Mouse (Mus musculus): ENCODE measurements around the gene Serpinb1a.

The Serpinb1a gene

DNA sequence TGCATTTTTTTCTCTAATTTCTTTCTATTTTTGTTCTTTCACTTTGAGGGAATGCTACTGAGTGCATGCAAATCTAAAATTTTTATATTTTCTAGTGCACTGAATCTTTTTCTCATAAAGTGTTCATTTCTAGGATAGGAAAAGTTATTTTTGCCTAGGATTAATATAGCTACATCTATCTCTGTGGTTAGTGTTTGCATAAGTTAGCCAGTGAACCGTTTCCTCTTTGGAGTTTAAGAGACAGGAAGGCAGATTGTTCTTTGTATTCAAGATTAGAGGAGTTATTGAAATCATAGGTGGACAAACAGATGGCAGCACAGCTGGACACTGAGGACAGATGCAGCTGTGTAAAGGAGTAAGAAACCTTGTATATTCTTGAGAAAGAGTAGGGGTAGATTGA lies 11.7 kb downstream of the Serpinb1a start:
- no peak for DNase-seq (ENCODE audit: low read depth, low spot score)

DNA sequence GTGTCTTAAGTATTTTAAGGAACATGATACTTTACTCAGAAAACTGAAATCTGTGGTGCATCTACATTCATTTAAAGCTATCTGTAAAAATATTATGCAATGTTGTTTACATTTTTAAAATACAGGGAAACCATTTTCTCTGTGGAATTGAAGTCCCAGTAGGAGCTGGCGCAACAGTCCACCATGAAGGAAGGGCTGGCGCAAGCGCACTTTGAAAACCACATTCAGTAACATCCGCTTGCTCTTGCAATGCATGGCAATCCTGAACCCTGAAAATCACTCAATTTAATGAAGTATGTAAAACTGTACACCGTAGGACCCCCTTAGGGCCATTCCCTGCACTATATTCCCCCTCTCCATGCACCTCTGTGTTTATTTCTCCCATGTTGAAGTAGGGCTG lies 16.5 kb downstream of the Serpinb1a start:
- DNase-seq (ENCODE audit: low read depth, low spot score): no peak

DNA sequence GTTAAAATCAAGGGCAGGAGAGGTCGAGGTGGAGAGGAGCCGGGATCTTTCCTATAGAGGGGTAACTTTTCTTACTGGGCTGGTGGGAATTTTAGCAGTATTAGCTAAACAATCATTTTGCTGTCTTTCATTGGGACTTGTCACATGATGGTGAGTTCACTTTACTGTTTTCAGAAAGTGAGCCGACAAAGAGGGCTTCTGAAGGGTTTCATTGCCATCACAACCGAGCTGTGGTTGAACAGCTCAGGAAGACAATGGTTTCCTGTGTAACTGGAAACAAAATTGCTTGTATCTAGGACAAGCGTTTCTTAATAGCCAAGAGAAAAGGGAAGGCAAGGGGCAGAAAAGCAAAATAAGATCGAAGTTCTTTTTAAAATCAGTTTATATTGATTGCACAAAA lies 17.7 kb downstream of the Serpinb1a start:
- DNase-seq (ENCODE audit: low read depth, low spot score): no peak

DNA sequence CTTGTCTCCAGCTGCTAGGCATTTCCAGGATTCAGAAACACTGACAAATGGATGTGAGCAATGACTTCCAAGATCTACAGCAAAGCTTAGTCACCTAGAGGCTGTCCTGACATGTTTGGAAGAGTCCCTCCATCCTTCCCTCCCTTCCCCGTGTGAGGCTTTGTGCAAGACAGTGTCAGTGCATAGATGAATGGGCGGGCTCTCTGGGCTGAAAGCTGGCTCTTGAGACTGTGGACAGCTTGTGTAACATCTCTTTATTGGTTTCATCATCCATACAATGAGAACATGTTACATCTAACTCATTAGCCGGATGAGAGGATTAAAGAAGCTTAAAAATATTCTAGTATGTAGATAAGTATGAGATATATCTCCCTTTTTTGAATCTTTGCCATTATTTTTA lies 18.2 kb downstream of the Serpinb1a start:
- no peak for DNase-seq (ENCODE audit: low read depth, low spot score)

DNA sequence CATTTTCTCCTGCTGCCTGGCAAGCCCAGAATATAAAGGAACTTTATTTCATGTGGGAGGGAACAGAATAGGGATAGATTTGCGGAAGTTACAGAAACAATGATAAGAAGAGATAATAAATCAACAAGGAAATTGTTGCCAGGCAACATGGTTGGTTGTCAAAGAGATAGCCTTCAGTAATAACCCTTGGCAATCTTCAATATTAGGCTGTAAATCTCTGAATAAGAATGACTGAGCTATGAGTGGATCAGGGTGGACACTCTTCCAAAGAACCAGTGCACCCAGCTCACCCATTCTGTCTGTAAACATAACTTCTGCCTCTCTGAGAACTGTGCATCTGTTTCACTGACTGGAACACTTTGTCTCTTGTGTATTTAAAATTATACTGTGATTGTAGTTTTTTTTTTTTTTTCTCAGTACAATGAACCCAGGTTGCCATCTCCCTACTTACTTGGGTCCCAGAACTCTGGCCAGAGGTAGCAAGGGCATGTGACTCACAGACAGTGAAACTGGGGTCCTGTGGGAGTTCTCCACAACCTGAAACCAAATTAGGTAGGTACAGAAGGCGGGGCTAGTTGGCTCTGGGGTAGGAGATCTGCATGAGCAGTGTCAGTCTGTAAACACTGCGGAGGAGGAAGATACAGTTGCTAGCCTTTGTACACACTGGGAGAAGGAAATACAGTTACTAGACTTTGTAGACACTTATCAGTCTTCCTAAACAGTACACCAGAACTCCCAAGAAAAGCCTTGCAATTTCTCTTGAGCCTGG lies 19.3 kb downstream of the Serpinb1a start:
- DNase-seq (ENCODE audit: low read depth, low spot score): no peak

DNA sequence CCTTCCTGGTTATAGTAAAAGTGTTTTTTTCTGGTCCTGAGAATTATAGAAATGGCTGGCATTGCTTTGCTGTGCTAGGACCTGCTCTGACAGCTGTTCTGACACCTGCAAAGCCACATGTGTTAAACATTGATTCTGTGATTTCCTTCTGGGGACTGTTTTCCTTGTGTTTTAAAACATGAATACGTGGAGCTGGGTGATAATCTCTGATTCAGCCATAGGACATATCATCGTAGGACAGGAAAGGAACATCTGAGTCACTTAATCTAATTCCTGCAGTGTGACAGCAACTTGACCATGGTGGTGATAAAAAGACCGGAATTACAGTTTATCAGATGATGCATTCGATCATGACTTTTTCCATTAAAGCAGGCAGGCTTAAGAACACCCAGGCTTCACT lies 22.1 kb downstream of the Serpinb1a start:
- DNase-seq (ENCODE audit: low read depth, low spot score): no peak

DNA sequence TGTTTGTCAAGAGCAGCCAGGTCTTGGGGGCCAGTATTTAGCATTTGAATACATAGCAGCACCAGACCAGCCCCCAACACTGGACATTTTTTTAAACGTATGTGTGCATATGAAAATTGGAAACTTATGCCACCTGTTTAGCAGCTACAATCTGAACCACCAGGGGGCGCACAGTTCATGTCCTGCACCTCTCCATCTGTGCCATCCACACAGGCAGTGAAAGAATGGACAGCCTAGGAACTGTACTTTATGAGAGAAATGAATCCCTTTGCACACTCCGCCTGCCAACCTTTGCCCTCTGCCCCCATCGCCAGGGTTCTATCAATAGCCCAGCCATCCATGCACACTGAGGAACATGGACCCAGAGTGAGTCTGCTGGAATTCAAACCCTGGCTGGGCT lies 23.0 kb downstream of the Serpinb1a start:
- DNase-seq (ENCODE audit: low read depth, low spot score): peak; percentile 42

DNA sequence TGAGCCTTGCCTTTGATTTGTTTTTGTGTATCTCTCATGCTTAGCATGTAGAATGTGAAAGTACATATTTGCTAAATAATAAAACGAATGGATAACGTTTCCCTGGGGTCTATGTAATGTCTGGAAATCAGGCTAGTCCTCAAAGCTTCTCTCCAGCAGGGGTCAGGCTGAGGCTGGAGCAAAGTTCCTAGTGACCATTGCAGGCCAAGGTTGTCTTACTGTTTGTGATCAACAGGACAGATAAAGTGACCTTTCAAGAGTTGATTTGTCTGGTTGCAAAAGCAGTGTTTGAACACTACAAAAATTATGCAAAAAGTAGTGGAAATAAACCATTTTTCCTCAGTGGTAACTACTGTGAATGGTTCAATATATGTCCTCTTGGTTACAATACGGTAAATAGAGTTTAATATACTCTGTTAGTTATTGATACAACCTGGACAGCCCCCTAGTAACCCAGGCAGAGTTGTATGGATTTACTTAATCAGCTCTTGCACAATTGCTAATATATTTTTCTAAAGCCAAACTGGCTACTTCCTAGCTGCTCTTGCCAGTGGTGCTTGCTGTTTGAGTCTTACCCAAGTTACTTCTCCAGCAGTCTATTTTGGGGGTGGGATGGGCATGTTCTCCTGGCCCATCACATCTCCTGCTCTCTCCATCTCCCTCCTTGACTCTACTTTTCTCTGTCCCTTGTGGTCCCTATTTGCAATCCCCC lies 23.7 kb downstream of the Serpinb1a start:
- DNase-seq (ENCODE audit: low read depth, low spot score): no peak

DNA sequence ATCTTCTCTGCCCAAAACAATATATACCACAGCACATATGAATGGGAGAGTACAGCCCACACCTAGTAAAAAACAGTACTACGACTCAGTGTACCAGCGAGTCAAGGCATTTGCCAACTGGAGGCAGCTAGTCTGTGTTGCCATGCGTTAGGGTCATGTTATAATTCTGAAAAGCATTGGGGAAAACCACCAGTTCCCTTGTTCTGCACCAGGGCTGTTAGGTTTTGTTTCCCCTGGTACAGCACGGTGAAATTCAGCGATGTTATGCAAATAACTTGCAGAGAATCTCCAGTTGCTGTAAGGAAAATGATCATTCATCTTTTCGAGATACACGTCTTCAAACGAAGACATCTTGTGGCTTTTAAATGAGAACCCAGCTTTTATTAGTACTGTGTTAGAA lies 25.4 kb downstream of the Serpinb1a start:
- DNase-seq (ENCODE audit: low read depth, low spot score): no peak

DNA sequence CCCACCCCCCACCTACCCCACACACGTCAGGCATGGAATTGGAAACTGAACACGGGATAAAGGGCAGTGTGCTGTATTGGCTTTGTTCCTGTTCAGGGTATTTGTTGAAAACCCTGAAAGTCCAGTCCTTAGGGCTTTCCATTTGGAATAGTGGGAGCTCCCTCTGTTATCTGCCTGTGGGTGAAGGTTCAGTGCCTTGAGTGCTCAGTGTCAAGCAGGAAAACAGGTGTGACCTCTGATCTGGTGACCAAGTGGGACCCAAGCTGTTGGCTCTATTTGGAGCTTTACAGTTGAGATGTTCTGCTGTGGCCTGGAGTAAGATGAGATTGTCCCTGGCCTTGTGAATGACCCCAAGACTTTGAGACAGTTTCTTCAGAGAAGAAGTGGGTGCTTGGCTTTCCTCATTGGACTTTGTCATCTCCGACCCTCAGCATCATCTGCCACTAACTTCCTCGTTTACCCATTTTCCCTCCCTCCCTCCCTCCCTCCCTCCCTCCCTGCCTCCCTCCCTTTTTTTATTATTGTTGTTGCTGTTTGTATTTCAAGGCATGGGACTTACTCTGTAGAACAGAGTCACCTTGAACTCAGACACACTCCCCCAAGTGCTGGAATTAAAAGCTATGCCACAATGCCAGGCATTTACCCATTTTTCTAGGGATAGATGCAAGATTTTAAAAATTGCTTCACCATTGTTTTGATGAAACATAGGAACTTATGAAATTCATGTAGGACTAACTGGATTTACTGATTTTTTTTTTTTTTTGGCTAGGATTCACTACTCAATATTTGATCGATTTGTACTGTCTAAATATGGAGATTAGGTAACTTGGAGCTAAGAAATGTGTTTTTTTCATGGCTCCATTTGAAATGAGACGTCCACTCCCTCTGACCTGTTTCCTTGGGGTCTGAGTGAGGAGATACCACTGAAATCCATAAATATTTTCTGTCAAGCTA lies 26.3 kb downstream of the Serpinb1a start:
- DNase-seq (ENCODE audit: low read depth, low spot score): no peak

DNA sequence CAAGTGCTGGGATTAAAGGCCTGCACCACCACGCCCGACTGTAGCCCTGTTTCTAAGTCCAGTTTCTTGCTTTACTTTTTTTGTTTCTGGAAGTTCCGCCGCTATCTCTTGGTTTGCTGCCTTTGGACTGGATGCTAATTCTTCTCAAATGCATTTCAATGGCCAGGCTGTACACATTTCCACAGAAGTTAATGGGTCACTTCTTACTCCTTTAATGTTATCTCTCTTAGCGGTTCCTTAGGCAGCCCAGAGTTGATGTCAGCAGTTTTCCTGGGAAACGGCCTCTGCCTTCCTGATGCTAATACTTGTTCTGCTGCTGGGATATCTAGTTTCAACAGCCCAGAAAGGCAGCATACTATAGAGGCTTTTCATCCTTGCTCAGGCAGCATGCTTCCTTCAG lies 27.9 kb downstream of the Serpinb1a start:
- no peak for DNase-seq (ENCODE audit: low read depth, low spot score)

DNA sequence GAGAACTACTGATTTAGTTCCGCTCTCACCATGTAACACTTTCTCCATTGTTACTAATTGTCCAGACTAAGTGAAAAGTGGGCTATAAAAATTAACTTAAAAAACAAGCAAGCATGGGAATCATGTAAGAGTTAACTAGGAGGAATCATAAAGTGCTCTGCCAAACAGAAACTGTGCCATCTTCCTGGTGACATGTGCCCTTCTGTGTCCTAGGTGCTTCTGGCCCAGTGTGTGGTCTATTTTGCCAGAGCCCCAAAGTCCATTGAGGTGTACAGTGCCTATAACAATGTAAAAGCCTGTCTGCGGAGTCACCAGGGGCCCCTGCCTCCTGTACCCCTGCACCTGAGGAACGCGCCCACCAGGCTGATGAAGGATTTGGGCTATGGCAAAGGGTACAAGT lies 29.3 kb downstream of the Serpinb1a start:
- DNase-seq (ENCODE audit: low read depth, low spot score): no peak

DNA sequence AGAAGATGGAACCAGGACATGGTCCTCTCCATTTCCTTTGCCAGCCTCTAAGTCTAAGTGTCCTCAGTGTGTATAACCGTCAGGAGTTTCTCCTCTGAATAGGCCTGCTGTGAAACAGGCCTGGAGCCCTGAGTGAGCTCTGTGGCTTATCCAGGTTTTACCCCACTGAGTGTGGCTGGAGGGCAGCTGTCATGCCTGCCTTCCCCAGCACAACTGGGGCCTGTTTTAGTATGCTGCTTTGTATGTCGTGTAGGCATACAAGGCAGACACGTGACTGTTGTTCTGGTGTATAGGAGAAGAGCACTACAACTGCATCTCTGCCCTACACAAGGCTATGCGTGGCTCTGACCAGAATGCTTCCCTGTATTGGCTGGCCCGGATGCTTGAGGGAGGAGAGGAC lies 31.1 kb downstream of the Serpinb1a start:
- no peak for DNase-seq (ENCODE audit: low read depth, low spot score)

DNA sequence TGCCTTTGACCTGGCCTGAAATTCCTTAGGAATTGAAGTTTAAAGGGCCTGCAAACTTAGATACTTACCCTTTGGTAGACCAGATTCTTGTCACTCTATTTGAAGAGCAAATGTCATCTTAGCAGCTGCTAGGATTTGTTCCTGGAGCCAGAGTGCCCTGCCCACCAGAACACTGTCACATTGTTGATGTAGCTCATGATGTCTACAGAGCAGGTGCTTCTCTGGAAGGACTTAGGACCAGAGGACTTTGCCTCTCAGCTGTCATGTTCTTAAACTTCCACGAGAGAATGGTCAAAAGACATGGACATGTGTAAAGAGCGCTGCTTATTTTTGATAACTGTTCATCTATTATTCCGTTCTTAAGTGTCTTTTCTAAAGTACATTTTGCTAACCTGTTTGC lies 31.7 kb downstream of the Serpinb1a start:
- no peak for DNase-seq (ENCODE audit: low read depth, low spot score)

DNA sequence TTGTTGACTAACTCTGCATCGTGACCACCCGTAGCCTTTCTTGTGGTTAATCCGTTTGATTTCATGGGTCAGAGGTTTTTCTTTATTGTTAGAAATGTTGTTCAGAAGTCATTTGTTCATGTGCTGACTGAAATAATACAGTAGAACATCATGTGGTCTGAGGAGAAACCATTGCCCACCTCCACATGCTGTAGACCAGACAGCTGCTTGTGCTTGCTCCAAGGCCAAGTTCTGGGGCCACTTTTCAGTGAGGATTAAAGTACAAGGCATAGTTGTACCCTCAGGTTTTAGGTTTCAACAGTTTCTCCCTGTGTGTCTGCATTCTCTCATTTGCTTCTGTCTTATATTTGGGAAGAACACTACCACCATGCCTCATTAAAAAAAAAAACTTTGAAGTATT lies 43.4 kb downstream of the Serpinb1a start:
- no peak for DNase-seq (ENCODE audit: low read depth, low spot score)

DNA sequence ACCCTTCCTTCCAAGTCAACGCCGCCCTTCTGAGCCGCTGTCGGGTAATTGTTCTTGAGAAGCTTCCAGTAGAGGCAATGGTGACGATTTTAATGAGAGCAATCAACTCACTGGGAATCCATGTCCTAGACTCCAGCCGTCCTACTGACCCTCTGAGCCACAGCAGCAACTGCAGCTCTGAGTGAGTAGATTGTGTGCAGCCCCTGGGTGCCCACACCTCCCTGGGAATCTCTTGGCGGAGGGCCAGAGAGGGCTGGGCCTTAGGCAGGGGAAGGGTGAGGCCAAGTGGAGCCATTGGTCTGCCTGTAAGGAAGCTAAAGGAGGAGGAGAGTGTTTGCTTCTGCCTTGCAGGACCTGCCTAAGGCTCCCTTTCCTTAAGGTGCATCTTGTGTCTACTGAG lies 44.2 kb downstream of the Serpinb1a start:
- DNase-seq (ENCODE audit: low read depth, low spot score): no peak

DNA sequence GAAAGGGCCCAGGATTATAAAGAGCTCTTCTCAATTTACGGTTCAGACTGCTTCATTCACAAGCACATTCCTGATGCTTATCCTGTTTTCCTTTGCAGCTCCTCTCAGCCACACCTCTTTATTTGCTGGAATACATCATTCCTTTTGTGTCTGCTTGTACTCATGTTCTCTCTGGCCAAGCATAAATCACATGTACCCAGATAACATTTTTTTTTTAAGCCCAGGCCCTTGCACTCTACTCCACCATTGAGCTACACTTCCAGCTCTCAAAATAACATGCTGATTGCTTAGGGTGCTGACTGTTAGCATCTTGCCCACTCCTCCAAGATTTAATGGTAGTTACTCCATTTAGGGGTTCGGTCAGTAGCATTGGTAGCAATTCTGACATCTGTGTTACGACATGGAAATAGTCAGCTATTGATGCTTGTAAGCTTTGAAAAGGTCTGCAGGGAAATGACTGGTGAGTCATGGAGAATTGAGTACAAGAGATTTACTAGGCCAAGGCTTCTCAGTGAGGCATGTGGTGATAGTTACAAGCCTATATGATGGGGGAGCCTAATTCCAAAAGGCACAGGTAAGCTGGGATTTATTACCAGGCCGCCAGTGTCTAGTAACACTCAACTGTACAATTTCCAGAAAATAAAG lies 47.2 kb downstream of the Serpinb1a start:
- no peak for DNase-seq (ENCODE audit: low read depth, low spot score)

DNA sequence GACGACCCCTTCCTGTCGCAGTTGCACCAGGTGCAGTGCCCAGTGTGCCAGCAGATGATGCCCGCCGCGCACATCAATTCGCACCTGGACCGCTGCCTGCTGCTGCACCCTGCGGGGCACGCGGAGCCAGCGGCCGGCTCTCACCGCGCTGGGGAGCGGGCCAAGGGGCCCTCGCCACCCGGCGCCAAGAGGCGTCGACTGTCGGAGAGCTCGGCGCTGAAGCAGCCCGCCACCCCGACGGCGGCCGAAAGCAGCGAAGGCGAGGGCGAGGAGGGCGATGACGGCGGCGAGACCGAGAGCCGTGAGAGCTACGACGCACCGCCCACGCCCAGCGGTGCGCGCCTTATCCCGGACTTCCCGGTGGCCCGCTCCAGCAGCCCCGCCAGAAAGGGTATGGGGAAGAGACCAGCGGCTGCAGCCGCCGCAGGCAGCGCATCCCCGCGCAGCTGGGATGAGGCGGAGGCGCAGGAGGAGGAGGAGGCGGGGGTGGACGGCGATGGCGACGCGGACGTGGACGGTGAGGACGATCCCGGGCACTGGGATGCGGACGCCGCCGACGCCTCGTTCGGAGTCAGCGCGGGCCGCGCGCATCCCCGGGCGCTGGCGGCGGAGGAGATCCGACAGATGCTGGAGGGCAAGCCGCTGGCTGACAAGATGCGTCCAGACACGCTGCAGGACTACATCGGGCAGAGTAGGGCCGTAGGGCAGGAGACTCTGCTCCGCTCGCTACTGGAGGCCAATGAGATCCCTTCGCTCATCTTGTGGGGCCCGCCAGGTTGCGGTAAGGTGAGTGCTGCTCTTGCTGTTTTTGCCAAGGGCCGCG lies 48.5 kb downstream of the Serpinb1a start, which contains the start of gene D930007J09Rik:
Gene D930007J09Rik (minus strand): TSS at position 591 of the 823 bp plus-strand sequence.
- peak; percentile 43 for DNase-seq (ENCODE audit: low read depth, low spot score)

DNA sequence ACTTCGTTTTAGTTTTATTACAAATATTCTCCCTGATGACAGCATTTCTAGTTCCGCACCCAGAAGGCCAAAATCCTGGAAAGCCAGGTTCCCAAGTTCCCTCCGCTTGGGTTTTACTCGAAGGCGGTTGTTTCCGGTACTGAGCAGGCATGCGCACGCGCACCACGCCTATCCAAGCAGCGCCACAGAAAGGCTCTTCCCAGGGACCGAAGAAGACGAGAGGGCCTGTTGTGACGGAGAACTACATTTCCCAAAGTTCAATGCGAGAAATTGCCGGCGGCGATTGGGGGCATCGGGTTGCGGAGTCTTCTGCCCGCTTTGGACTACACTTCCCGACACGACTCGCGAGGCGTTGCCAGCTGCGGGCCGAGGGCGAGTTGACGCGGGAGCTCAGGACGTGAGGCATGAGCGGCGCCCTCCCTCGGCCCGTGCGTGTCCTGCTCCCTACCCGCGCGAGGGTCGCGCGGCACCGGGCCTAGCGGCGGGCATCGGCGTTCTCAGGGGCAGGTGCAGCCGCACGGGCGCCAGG lies 49.2 kb downstream of the Serpinb1a start, which contains the start of gene Wrnip1:
Gene Wrnip1 (plus strand): TSS at position 346 of the 529 bp plus-strand sequence.
- peak; percentile 93 for DNase-seq (ENCODE audit: low read depth, low spot score)

DNA sequence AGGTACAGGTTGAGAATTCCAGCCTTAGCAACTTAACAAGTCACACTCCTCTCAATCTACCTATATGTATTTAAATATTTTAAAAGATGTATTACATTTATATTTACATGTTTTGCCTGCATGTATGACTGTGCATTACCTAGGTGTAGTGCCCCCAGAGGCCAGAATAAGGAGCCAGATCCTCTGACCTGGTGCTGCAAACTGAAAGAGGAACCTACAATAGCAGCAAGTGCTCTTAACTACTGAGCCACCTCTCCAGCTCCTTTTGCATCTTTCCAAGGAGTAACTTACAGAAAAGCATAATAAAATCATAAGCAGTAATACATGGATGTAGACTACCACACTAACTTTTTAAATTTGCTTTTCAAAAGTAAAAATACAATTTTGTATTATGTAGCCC lies 50.1 kb downstream of the Serpinb1a start:
- DNase-seq (ENCODE audit: low read depth, low spot score): peak; percentile 1

All from c-Kit-negative CD71-positive TER-119-positive erythroid progenitor cells, embryonic 14.5 days (primary cell).